Mouse (Mus musculus) cerebellum, postnatal 25 days (tissue): ENCODE results near the gene Ralb.

Experiments used
- DNase-seq, 2 experiments: peaks; one replicate each; pipeline ENCODE4 v3.0.0; 2021; ENCODE audit warnings: mixed read lengths in 2 of 2

The Ralb gene

GRCm38 (mm10) chr1:119523826-119524225, 19.2 kb upstream of the Ralb start:
- DNase-seq = peak in 1 of 2 experiments; percentile 20

GRCm38 (mm10) chr1:119523369-119523768, 18.8 kb upstream of the Ralb start:
- no peak for DNase-seq

- DNase-seq = no peak
Observed at GRCm38 (mm10) chr1:119522726-119523125, 18.1 kb upstream of the Ralb start.

GRCm38 (mm10) chr1:119521681-119522080, 17.1 kb upstream of the Ralb start:
- no peak for DNase-seq

- DNase-seq = no peak
Observed at GRCm38 (mm10) chr1:119521029-119521428, 16.4 kb upstream of the Ralb start.

GRCm38 (mm10) chr1:119519286-119519685, 14.7 kb upstream of the Ralb start:
- DNase-seq = no peak

- DNase-seq = no peak
Observed at GRCm38 (mm10) chr1:119518786-119519185, 14.2 kb upstream of the Ralb start.

- DNase-seq = no peak
Observed at GRCm38 (mm10) chr1:119518060-119518459, 13.5 kb upstream of the Ralb start.

GRCm38 (mm10) chr1:119510857-119511256, 6.3 kb upstream of the Ralb start:
- no peak for DNase-seq

- DNase-seq = no peak
Observed at GRCm38 (mm10) chr1:119510409-119510808, 5.8 kb upstream of the Ralb start.

GRCm38 (mm10) chr1:119509474-119509873, 4.9 kb upstream of the Ralb start:
- DNase-seq = no peak

GRCm38 (mm10) chr1:119508548-119508947, 4.0 kb upstream of the Ralb start:
- DNase-seq = no peak

- no peak for DNase-seq
Observed at GRCm38 (mm10) chr1:119505951-119506350, 1.4 kb upstream of the Ralb start.

- peak; percentile 29 to 31 for DNase-seq
Observed at GRCm38 (mm10) chr1:119503808-119504207, 786 bp downstream of the Ralb start.

- no peak for DNase-seq
Observed at GRCm38 (mm10) chr1:119503181-119503580, 1.4 kb downstream of the Ralb start.

- DNase-seq = no peak
Observed at GRCm38 (mm10) chr1:119502729-119503128, 1.9 kb downstream of the Ralb start.

- no peak for DNase-seq
Observed at GRCm38 (mm10) chr1:119501881-119502280, 2.7 kb downstream of the Ralb start.

- no peak for DNase-seq
Observed at GRCm38 (mm10) chr1:119499456-119499855, 5.1 kb downstream of the Ralb start.

- DNase-seq = no peak
Observed at GRCm38 (mm10) chr1:119498536-119499231, 5.9 kb downstream of the Ralb start.

- DNase-seq = no peak
Observed at GRCm38 (mm10) chr1:119497346-119498004, 7.1 kb downstream of the Ralb start.

- peak; percentile 95 to 96 for DNase-seq
Observed at GRCm38 (mm10) chr1:119495396-119495775, 9.2 kb downstream of the Ralb start.

GRCm38 (mm10) chr1:119494712-119495395, 9.7 kb downstream of the Ralb start:
- DNase-seq = peak; percentile 70 to 71

- DNase-seq = peak; percentile 23 to 48
Observed at GRCm38 (mm10) chr1:119494024-119494711, 10.4 kb downstream of the Ralb start.
